Mouse (Mus musculus) heart, postnatal 0 days (tissue): ENCODE data around the gene Brd2.

Source experiments
- CTCF ChIP-seq: IDR thresholded peaks from 2 replicates; pipeline ENCODE4 v1.5.1; 2016; ENCODE audit warnings: antibody characterized with exemption, control low read depth, low read depth
- EP300 ChIP-seq: IDR thresholded peaks from 2 replicates; pipeline ENCODE4 v1.6.1; 2016; ENCODE audit warnings: antibody characterized with exemption, low read depth

DNA sequence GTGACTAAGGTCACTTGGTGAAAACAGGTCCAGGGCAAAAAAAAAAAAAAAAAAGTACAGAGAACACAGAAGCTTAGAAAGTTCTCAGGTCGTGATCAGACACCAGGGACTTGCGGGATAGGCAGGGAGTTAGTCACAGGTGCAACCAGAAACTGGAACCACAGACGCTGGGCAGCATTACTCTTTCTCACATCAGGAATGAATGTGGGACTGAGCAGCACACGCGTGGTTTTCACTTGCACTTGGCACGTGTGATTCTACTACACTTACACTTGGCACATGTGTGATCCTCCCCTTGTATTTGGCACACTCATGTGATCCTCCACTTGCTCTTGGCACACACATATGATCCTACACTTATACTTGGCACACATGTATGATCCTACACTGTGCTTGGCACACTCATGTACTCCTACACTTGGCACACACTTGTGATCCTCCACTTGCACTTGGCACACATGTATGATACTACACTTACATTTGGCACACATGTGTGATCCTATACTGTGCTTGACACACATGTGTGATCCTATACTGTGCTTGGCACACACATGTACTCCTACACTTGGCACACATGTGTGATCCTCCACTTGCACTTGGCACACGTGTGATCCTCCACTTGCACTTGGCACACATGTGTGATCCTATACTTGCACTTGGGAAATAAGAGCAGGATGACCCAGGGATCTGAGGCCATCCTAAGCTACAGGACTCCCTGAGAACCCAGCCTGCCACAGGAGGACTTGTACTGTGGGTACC, 15.1 kb downstream of the Brd2 start:
- TF ChIP-seq CTCF (no peak), EP300 (no peak)
